Mouse (Mus musculus) limb, embryonic 11.5 days (tissue): ENCODE data around the gene Fam171a1. TPM values are rescaled to one million over a fixed set of nuclear protein-coding genes. Genes with fewer than 3 reads are reported as not detected.

Experiments used
- ATAC-seq: fragments of 200-750 bp; cut with Nextera tagmentation; 2 replicates; pipeline ENCODE4 v1.8.0; 2017; ENCODE audit warnings: low read depth; ENCODE audit not compliant: insufficient number of reproducible peaks, low FRiP score, low TSS enrichment
- DNase-seq: peaks from one replicate; pipeline ENCODE4 v3.0.0-alpha.2; 2015; ENCODE audit warnings: low spot score
- H3K27ac ChIP-seq: fragments of 300-500 bp; sonication (generic); replicated peaks from 2 replicates; pipeline ENCODE4 v1.5.1; 2014; ENCODE audit warnings: low read depth, mild to moderate bottlenecking, low read length
- H3K27me3 ChIP-seq: fragments of 300-500 bp; sonication (generic); 2 replicates; pipeline ENCODE4 v1.6.1; 2014; ENCODE audit warnings: mild to moderate bottlenecking, low read length, mixed read lengths; ENCODE audit not compliant: control insufficient read depth, insufficient read depth
- H3K36me3 ChIP-seq: fragments of 300-500 bp; sonication (generic); 2 replicates; pipeline ENCODE4 v1.6.1; 2014; ENCODE audit warnings: mild to moderate bottlenecking, low read length, moderate library complexity, mixed read lengths; ENCODE audit not compliant: control insufficient read depth, insufficient read depth
- H3K4me1 ChIP-seq: fragments of 300-500 bp; sonication (generic); 2 replicates; pipeline ENCODE4 v1.6.1; 2014; ENCODE audit warnings: low read length, mixed read lengths; ENCODE audit not compliant: control insufficient read depth, insufficient read depth
- H3K4me2 ChIP-seq: fragments of 300-500 bp; sonication (generic); 2 replicates; pipeline ENCODE4 v1.6.1; 2014; ENCODE audit warnings: low read depth, mild to moderate bottlenecking, moderate library complexity; ENCODE audit not compliant: severe bottlenecking
- H3K4me3 ChIP-seq: fragments of 300-500 bp; sonication (generic); 2 replicates; pipeline ENCODE4 v1.5.1; 2014; ENCODE audit warnings: low read depth, low read length
- H3K9ac ChIP-seq: fragments of 300-500 bp; sonication (generic); 2 replicates; pipeline ENCODE4 v1.6.1; 2014; ENCODE audit warnings: mild to moderate bottlenecking, low read length
- H3K9me3 ChIP-seq: fragments of 300-500 bp; sonication (generic); 2 replicates; pipeline ENCODE4 v1.6.1; 2016; ENCODE audit warnings: low read length; ENCODE audit not compliant: control insufficient read depth
- WGBS: fragments of 180-500 bp; shearing (Covaris S2); extraction: QIAGEN DNeasy Blood & Tissue Kit; methylation state at CpG from one replicate; pipeline ENCODE4 v1.1.7; 2014; 5-methylcytosine and 5-hydroxymethylcytosine counted together
- polyA plus RNA-seq: library from polyadenylated mRNA; unstranded; fragments of >200 nt; fragmentation: Nextera tagmentation; extraction: Ambion mirVana; gene quantifications from 2 replicates; pipeline ENCODE4 v1.2.1, GENCODE M21; 2014

The Fam171a1 gene
- polyA plus RNA-seq, 1 experiment from 2014 or later, result 37.3 TPM

GRCm38 (mm10) chr2:3108431-3108830 lies 5.6 kb upstream of the Fam171a1 start:
- DNase-seq, result no peak
- Histone ChIP-seq H3K4me1 (no peaks in the 10 kb centered on the region), H3K4me3 (no peak overlapping the region), H3K4me2 (no peak overlapping the region), H3K9ac (no peak overlapping the region), H3K9me3 (no peaks in the 10 kb centered on the region), H3K27ac (no peak overlapping the region), H3K27me3 (no peaks in the 10 kb centered on the region), H3K36me3 (no peaks in the 10 kb centered on the region)
- no peak for ATAC-seq
- 83% methylated on average over 3 of the region's 3 CpGs for WGBS

- Histone ChIP-seq H3K4me1 (no peaks in the 10 kb centered on the region), H3K9me3 (no peaks in the 10 kb centered on the region), H3K4me3 (no peak overlapping the region), H3K36me3 (no peaks in the 10 kb centered on the region), H3K27me3 (no peaks in the 10 kb centered on the region), H3K27ac (no peak overlapping the region), H3K9ac (no peak overlapping the region), H3K4me2 (no peak overlapping the region)
- WGBS, result 81% methylated on average over 1 of the region's 1 CpGs
- DNase-seq (no peak), ATAC-seq (no peak)
Observed at GRCm38 (mm10) chr2:3108834-3109233, 5.2 kb upstream of the Fam171a1 start.

- WGBS, result 32% methylated on average over 2 of the region's 2 CpGs
- ATAC-seq (peak; percentile 58), DNase-seq (no peak)
- peak overlapping the region; percentile 89; the same call in 1 of the 2 replicates for H3K4me3 ChIP-seq
- no peak overlapping the region for H3K27ac ChIP-seq
- no peaks in the 10 kb centered on the region for H3K9me3 ChIP-seq
- no peak overlapping the region; the same call in 1 of the 2 replicates for H3K9ac ChIP-seq
- no peaks in the 10 kb centered on the region for H3K36me3 ChIP-seq
- H3K4me2 ChIP-seq, result peak overlapping the region; percentile 18; the same call in 1 of the 2 replicates
- H3K27me3 ChIP-seq, result no peaks in the 10 kb centered on the region
- no peaks in the 10 kb centered on the region for H3K4me1 ChIP-seq
Observed at GRCm38 (mm10) chr2:3117855-3118202, 3.8 kb downstream of the Fam171a1 start.

GRCm38 (mm10) chr2:3118203-3118941 lies 4.3 kb downstream of the Fam171a1 start:
- peak overlapping the region; percentile 34 for H3K4me2 ChIP-seq
- H3K27ac ChIP-seq, result peak overlapping the region; percentile 74
- ATAC-seq (peak; percentile 92), DNase-seq (peak; percentile 91)
- H3K36me3 ChIP-seq, result no peaks in the 10 kb centered on the region
- no peaks in the 10 kb centered on the region for H3K27me3 ChIP-seq
- under 1% methylated on average over 56 of the region's 93 CpGs for WGBS
- peak overlapping the region; percentile 94 for H3K9ac ChIP-seq
- no peaks in the 10 kb centered on the region for H3K9me3 ChIP-seq
- H3K4me1 ChIP-seq, result no peaks in the 10 kb centered on the region
- H3K4me3 ChIP-seq, result peak overlapping the region; percentile 89

GRCm38 (mm10) chr2:3118969-3119368 lies 4.9 kb downstream of the Fam171a1 start:
- Histone ChIP-seq H3K9me3 (no peaks in the 10 kb centered on the region), H3K9ac (peak overlapping the region; percentile 94), H3K4me1 (no peaks in the 10 kb centered on the region), H3K4me3 (peak overlapping the region; percentile 89), H3K27me3 (no peaks in the 10 kb centered on the region), H3K27ac (peak overlapping the region; percentile 74; the same call in 1 of the 2 replicates), H3K4me2 (peak overlapping the region; percentile 34), H3K36me3 (no peaks in the 10 kb centered on the region)
- WGBS, result under 1% methylated on average over 12 of the region's 16 CpGs
- peak; percentile 35 for DNase-seq
- ATAC-seq, result peak; percentile 28; the same call in 1 of the 2 replicates

GRCm38 (mm10) chr2:3119371-3119935 lies 5.4 kb downstream of the Fam171a1 start:
- H3K36me3 ChIP-seq, result no peaks in the 10 kb centered on the region
- peak overlapping the region; percentile 34 for H3K4me2 ChIP-seq
- DNase-seq, result no peak
- peak overlapping the region; percentile 94; the same call in 1 of the 2 replicates for H3K9ac ChIP-seq
- no peaks in the 10 kb centered on the region for H3K9me3 ChIP-seq
- WGBS, result 34% methylated on average over 4 of the region's 4 CpGs
- no peaks in the 10 kb centered on the region for H3K4me1 ChIP-seq
- H3K4me3 ChIP-seq, result peak overlapping the region; percentile 89
- H3K27me3 ChIP-seq, result no peaks in the 10 kb centered on the region
- ATAC-seq, result no peak
- H3K27ac ChIP-seq, result no peak overlapping the region

- Histone ChIP-seq H3K9me3 (no peaks in the 10 kb centered on the region), H3K27me3 (no peaks in the 10 kb centered on the region), H3K4me1 (no peaks in the 10 kb centered on the region), H3K4me2 (no peak overlapping the region), H3K27ac (no peak overlapping the region), H3K36me3 (no peaks in the 10 kb centered on the region), H3K9ac (no peak overlapping the region), H3K4me3 (no peak overlapping the region)
- DNase-seq, result no peak
- WGBS, result 85% methylated on average over 4 of the region's 4 CpGs
- ATAC-seq, result no peak
Observed at GRCm38 (mm10) chr2:3122571-3122970, 8.5 kb downstream of the Fam171a1 start.

GRCm38 (mm10) chr2:3127256-3127883 lies 13.3 kb downstream of the Fam171a1 start:
- Histone ChIP-seq H3K27me3 (no peaks in the 10 kb centered on the region), H3K4me2 (no peak overlapping the region), H3K36me3 (no peaks in the 10 kb centered on the region), H3K9me3 (no peaks in the 10 kb centered on the region), H3K27ac (no peak overlapping the region), H3K9ac (no peak overlapping the region), H3K4me1 (0 out of 2 replicates have a peak, but pooled peaks cover 3% of the 10 kb centered on the region), H3K4me3 (no peak overlapping the region)
- 89% methylated on average over 4 of the region's 4 CpGs for WGBS
- ATAC-seq (no peak), DNase-seq (no peak)
